Mouse (Mus musculus) liver, embryonic 18 days (tissue): ENCODE measurements around the gene 4930558K02Rik. TPM values are rescaled to one million over a fixed set of nuclear protein-coding genes. Genes with fewer than 3 reads are reported as not detected.

Experiments used
- polyA plus RNA-seq: library from polyadenylated mRNA; depleted of rRNA; stranded (reverse); fragments of >200 nt; gene quantifications from 2 replicates; pipeline ENCODE4 v1.2.3, GENCODE M21; 2012; rRNA removed

4930558K02Rik gene
- 0.03 TPM in 1 of 2 replicates, not detected in the other for polyA plus RNA-seq

GRCm38 (mm10) chr1:161979536-161979935 is at the start of gene 4930558K02Rik:
TSS of gene 4930558K02Rik (minus strand) at chr1:161979636.

GRCm38 (mm10) chr1:161968589-161969407 is 10.6 kb downstream of the 4930558K02Rik start, which contains the start of gene Pigc:
TSS of gene Pigc (plus strand) at chr1:161969186.

Other genes with a start within 250 kb of the 4930558K02Rik start
- 0.08 and 0.19 TPM in 2 replicates for gene Fasl, start 191.1 kb downstream of the 4930558K02Rik start, polyA plus RNA-seq
- 5.5 and 6.5 TPM in 2 replicates for gene Suco, start 103.0 kb downstream of the 4930558K02Rik start, polyA plus RNA-seq
- 10.0 and 10.4 TPM in 2 replicates for gene Pigc, start 10.4 kb downstream of the 4930558K02Rik start, polyA plus RNA-seq